Mouse (Mus musculus) forebrain, embryonic 16.5 days (tissue): ENCODE data around the gene Cfap221. TPM values are rescaled to one million over a fixed set of nuclear protein-coding genes. Genes with fewer than 3 reads are reported as not detected.

ENCODE experiments used
- ATAC-seq: fragments of 200-750 bp; cut with Nextera tagmentation; 2 replicates; pipeline ENCODE4 v1.8.0; 2017; ENCODE audit warnings: mild to moderate bottlenecking, moderate library complexity
- H3K27ac ChIP-seq: fragments of 300-500 bp; sonication (generic); 2 replicates; pipeline ENCODE4 v1.5.1; 2014; ENCODE audit warnings: low read length, control low read depth
- H3K27me3 ChIP-seq: fragments of 300-500 bp; sonication (generic); replicated peaks from 2 replicates; pipeline ENCODE4 v1.6.1; 2014; ENCODE audit warnings: low read length; ENCODE audit not compliant: control insufficient read depth, insufficient read depth
- H3K36me3 ChIP-seq: fragments of 300-500 bp; sonication (generic); 2 replicates; pipeline ENCODE4 v1.6.1; 2014; ENCODE audit not compliant: control insufficient read depth, insufficient read depth
- H3K4me1 ChIP-seq: fragments of 300-500 bp; sonication (generic); replicated peaks from 2 replicates; pipeline ENCODE4 v1.6.1; 2014; ENCODE audit warnings: low read length; ENCODE audit not compliant: control insufficient read depth, insufficient read depth
- H3K4me2 ChIP-seq: fragments of 300-500 bp; sonication (generic); 2 replicates; pipeline ENCODE4 v1.6.1; 2014; ENCODE audit warnings: mild to moderate bottlenecking, low read length, control low read depth
- H3K4me3 ChIP-seq: fragments of 300-500 bp; sonication (generic); replicated peaks from 2 replicates; pipeline ENCODE4 v1.5.1; 2014; ENCODE audit warnings: mild to moderate bottlenecking, low read length, control low read depth
- H3K9ac ChIP-seq: fragments of 300-500 bp; sonication (generic); replicated peaks from 2 replicates; pipeline ENCODE4 v1.6.1; 2014; ENCODE audit warnings: low read depth, low read length, control low read depth
- H3K9me3 ChIP-seq: fragments of 300-500 bp; sonication (generic); 2 replicates; pipeline ENCODE4 v1.6.1; 2016; ENCODE audit warnings: low read length; ENCODE audit not compliant: control insufficient read depth
- WGBS: fragments of 180-500 bp; shearing (Covaris S2); extraction: QIAGEN DNeasy Blood & Tissue Kit; methylation state at CpG from one replicate; pipeline ENCODE4 v1.1.7; 2014; 5-methylcytosine and 5-hydroxymethylcytosine counted together
- polyA plus RNA-seq: library from polyadenylated mRNA; unstranded; fragments of >200 nt; fragmentation: Nextera tagmentation; extraction: Ambion mirVana; gene quantifications from 2 replicates; pipeline ENCODE4 v1.2.1, GENCODE M21; 2015

Cfap221 gene
- polyA plus RNA-seq, 1 experiment from 2014 or later = 0.60 TPM

GRCm38 (mm10) chr1:119894936-119895335 is 102.1 kb downstream of the Cfap221 start:
- WGBS = 42% methylated on average over 6 of the region's 6 CpGs
- Histone ChIP-seq H3K27ac (no peak overlapping the region), H3K27me3 (no peaks in the 10 kb centered on the region), H3K9me3 (no peaks in the 10 kb centered on the region), H3K9ac (no peak overlapping the region), H3K36me3 (no peaks in the 10 kb centered on the region), H3K4me2 (no peak overlapping the region), H3K4me1 (peaks cover 32% of the 10 kb centered on the region), H3K4me3 (no peak overlapping the region)
- no peak for ATAC-seq

DNA sequence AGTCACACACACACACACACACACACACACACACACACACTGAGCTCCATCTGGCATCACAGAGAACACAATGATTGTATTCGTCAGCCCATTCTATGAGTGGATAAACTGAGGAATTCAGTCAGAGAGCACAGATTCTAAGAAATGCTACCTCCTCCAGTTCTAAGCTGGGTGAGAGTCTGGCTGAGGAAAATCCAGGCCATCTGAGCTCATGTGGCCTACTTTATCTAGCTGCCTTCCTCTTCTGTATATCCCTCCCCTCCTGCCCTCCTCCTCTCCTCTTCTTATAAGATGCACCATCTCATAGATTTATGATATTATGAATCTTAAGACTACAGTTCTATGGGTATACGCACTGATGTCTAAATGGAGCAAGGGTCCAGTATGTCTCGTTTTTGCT is 103.4 kb downstream of the Cfap221 start:
- Histone ChIP-seq H3K4me2 (no peak overlapping the region), H3K27me3 (no peaks in the 10 kb centered on the region), H3K9me3 (no peaks in the 10 kb centered on the region), H3K4me1 (peaks cover 20% of the 10 kb centered on the region), H3K27ac (no peak overlapping the region), H3K4me3 (no peak overlapping the region), H3K9ac (no peak overlapping the region), H3K36me3 (no peaks in the 10 kb centered on the region)
- no peak for ATAC-seq
- WGBS = 85% methylated on average over 3 of the region's 3 CpGs

- Histone ChIP-seq H3K4me1 (peaks cover 20% of the 10 kb centered on the region), H3K9me3 (no peaks in the 10 kb centered on the region), H3K4me2 (no peak overlapping the region), H3K9ac (no peak overlapping the region), H3K27ac (no peak overlapping the region), H3K36me3 (no peaks in the 10 kb centered on the region), H3K27me3 (no peaks in the 10 kb centered on the region), H3K4me3 (no peak overlapping the region)
- ATAC-seq = no peak
- 67% methylated on average over 6 of the region's 6 CpGs for WGBS
Observed at GRCm38 (mm10) chr1:119892933-119893332, 104.1 kb downstream of the Cfap221 start.

GRCm38 (mm10) chr1:119891865-119892264 is 105.2 kb downstream of the Cfap221 start:
- Histone ChIP-seq H3K9me3 (no peaks in the 10 kb centered on the region), H3K4me2 (no peak overlapping the region), H3K27ac (no peak overlapping the region), H3K4me3 (no peak overlapping the region), H3K27me3 (no peaks in the 10 kb centered on the region), H3K4me1 (peaks cover 19% of the 10 kb centered on the region), H3K36me3 (no peaks in the 10 kb centered on the region), H3K9ac (no peak overlapping the region)
- 71% methylated on average over 4 of the region's 4 CpGs for WGBS
- ATAC-seq = 0 out of 2 replicates have a peak, but pooled peaks have one; percentile 12

- Histone ChIP-seq H3K4me1 (peaks cover 12% of the 10 kb centered on the region), H3K4me3 (no peak overlapping the region), H3K27me3 (no peaks in the 10 kb centered on the region), H3K4me2 (no peak overlapping the region), H3K27ac (no peak overlapping the region), H3K36me3 (no peaks in the 10 kb centered on the region), H3K9me3 (no peaks in the 10 kb centered on the region), H3K9ac (no peak overlapping the region)
- peak; percentile 7; the same call in 1 of the 2 replicates for ATAC-seq
- WGBS = 84% methylated on average over 9 of the region's 9 CpGs
Observed at GRCm38 (mm10) chr1:119891149-119891548, 105.9 kb downstream of the Cfap221 start.

- Histone ChIP-seq H3K9ac (no peak overlapping the region), H3K27ac (no peak overlapping the region), H3K4me2 (no peak overlapping the region), H3K4me3 (no peak overlapping the region), H3K9me3 (no peaks in the 10 kb centered on the region), H3K36me3 (no peaks in the 10 kb centered on the region), H3K4me1 (peaks cover 12% of the 10 kb centered on the region), H3K27me3 (no peaks in the 10 kb centered on the region)
- 89% methylated on average over 16 of the region's 16 CpGs for WGBS
- no peak for ATAC-seq
Observed at GRCm38 (mm10) chr1:119889347-119889746, 107.7 kb downstream of the Cfap221 start.

DNA sequence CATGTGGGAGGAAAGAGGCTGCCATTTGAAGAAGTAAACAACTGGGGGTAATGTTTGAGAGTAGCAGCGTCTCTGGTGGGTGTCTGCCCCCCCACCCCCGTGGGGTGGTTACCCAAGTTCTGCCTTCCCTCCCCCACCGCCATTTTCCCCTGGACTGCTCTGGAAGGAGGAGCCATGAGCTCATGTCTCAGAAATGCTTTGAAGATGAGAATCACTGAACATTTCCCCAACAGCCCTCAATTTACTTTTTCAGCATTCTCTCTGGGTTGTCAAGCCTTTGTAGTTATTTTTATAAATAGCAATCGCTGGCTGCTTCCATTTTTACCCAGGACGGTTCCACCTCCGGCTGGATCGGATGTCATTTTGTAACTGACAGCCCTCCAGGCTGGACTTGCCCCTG is 110.7 kb downstream of the Cfap221 start:
- H3K9ac ChIP-seq = no peak overlapping the region
- H3K27ac ChIP-seq = no peak overlapping the region
- 57% methylated on average over 7 of the region's 7 CpGs for WGBS
- H3K4me1 ChIP-seq = peaks cover 12% of the 10 kb centered on the region
- no peak overlapping the region for H3K4me3 ChIP-seq
- no peaks in the 10 kb centered on the region for H3K9me3 ChIP-seq
- H3K4me2 ChIP-seq = no peak overlapping the region
- H3K36me3 ChIP-seq = no peaks in the 10 kb centered on the region
- no peak for ATAC-seq
- no peaks in the 10 kb centered on the region for H3K27me3 ChIP-seq

- Histone ChIP-seq H3K9me3 (no peaks in the 10 kb centered on the region), H3K9ac (no peak overlapping the region), H3K27ac (peak overlapping the region; percentile 73), H3K36me3 (no peaks in the 10 kb centered on the region), H3K27me3 (no peaks in the 10 kb centered on the region), H3K4me3 (no peak overlapping the region), H3K4me1 (peaks cover 20% of the 10 kb centered on the region), H3K4me2 (no peak overlapping the region)
- ATAC-seq = peak; percentile 86
- WGBS = 51% methylated on average over 3 of the region's 3 CpGs
Observed at GRCm38 (mm10) chr1:119884272-119884671, 112.8 kb downstream of the Cfap221 start.

DNA sequence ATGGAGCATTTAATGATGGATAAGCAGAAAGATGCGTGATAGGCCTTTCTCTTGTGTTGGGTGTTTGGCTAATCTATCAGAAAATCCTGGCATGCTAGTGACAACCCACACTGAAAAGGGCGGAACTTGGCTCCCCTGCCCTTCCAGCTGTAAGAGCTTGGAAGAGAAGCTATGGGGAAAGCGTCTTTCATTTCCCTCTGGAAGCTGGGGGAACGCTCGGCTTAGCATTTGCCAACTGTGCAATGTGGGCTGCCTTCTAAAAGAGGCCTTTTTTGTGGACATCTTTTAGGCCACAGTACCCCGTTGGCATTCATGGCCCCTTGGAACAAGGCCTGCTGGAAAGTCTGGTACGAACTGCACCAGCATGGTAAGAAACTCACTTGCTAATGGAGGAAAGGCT is 118.1 kb downstream of the Cfap221 start:
- Histone ChIP-seq H3K4me3 (no peak overlapping the region), H3K36me3 (no peaks in the 10 kb centered on the region), H3K4me2 (no peak overlapping the region), H3K9me3 (no peaks in the 10 kb centered on the region), H3K9ac (no peak overlapping the region), H3K4me1 (peaks cover 17% of the 10 kb centered on the region), H3K27me3 (no peaks in the 10 kb centered on the region), H3K27ac (peak overlapping the region; percentile 68)
- WGBS = 38% methylated on average over 7 of the region's 7 CpGs
- peak; percentile 94 for ATAC-seq

DNA sequence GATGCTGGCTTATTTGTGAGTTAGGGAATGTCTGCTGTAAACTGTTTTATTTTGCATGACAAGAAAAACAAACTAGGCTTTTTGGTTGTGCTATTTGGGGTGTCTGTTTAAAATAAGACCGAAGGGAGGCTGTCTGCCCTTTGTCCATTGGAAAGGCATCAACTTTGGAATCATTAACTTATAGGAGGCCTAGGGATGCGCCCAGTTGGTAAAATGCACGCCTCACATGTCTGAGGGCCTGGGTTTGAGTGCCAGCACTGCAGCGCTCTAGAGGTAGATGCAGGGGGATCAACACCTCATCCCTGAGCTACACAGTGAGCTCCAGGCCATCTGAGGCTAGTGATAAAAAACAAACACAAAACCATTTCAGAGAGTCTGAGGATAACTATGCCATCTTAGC is 119.6 kb downstream of the Cfap221 start:
- ATAC-seq = no peak
- Histone ChIP-seq H3K4me3 (no peak overlapping the region), H3K27me3 (no peaks in the 10 kb centered on the region), H3K9ac (no peak overlapping the region), H3K4me1 (peaks cover 17% of the 10 kb centered on the region), H3K36me3 (no peaks in the 10 kb centered on the region), H3K4me2 (no peak overlapping the region), H3K9me3 (no peaks in the 10 kb centered on the region), H3K27ac (no peak overlapping the region)
- WGBS = 93% methylated on average over 4 of the region's 4 CpGs
